Mouse (Mus musculus) liver, postnatal 0 days (tissue): ENCODE results near the gene Esr1. TPM values are rescaled to one million over a fixed set of nuclear protein-coding genes. Genes with fewer than 3 reads are reported as not detected.

ENCODE experiments used
- ATAC-seq: fragments of 200-750 bp; cut with Nextera tagmentation; 2 replicates; pipeline ENCODE4 v1.8.0; 2017; ENCODE audit warnings: mild to moderate bottlenecking, moderate library complexity
- DNase-seq: peaks from one replicate; pipeline ENCODE4 v3.0.0-alpha.2; 2016
- H3K27ac ChIP-seq: fragments of 300-500 bp; sonication (generic); 2 replicates; pipeline ENCODE4 v1.5.1; 2014; ENCODE audit warnings: antibody characterized with exemption, moderate library complexity, mild to moderate bottlenecking, low read depth
- H3K27me3 ChIP-seq: fragments of 300-500 bp; sonication (generic); 2 replicates; pipeline ENCODE4 v1.6.1; 2014; ENCODE audit warnings: low read length, control low read depth, mixed read lengths; ENCODE audit not compliant: insufficient read depth
- H3K36me3 ChIP-seq: fragments of 300-500 bp; sonication (generic); replicated peaks from 2 replicates; pipeline ENCODE4 v1.6.1; 2014; ENCODE audit warnings: mild to moderate bottlenecking, control low read depth, low read length, moderate library complexity, mixed read lengths; ENCODE audit not compliant: insufficient read depth
- H3K4me1 ChIP-seq: fragments of 300-500 bp; sonication (generic); 2 replicates; pipeline ENCODE4 v1.6.1; 2014; ENCODE audit warnings: antibody characterized with exemption, mild to moderate bottlenecking, control low read depth; ENCODE audit not compliant: insufficient read depth
- H3K4me2 ChIP-seq: fragments of 300-500 bp; sonication (generic); 2 replicates; pipeline ENCODE4 v1.6.1; 2014; ENCODE audit warnings: low read depth, mild to moderate bottlenecking, low read length, moderate library complexity, mixed read lengths
- H3K4me3 ChIP-seq: fragments of 300-500 bp; sonication (generic); 2 replicates; pipeline ENCODE4 v1.5.1; 2014; ENCODE audit warnings: low read depth, low read length
- H3K9ac ChIP-seq: fragments of 300-500 bp; sonication (generic); replicated peaks from 2 replicates; pipeline ENCODE4 v1.6.1; 2014; ENCODE audit warnings: mild to moderate bottlenecking, moderate library complexity
- H3K9me3 ChIP-seq: fragments of 300-500 bp; sonication (generic); 2 replicates; pipeline ENCODE4 v1.6.1; 2016; ENCODE audit warnings: mild to moderate bottlenecking, control low read depth, low read length, mixed read lengths
- CTCF ChIP-seq: sonication (generic); IDR thresholded peaks from 2 replicates; pipeline ENCODE4 v1.5.1; 2016; ENCODE audit warnings: antibody characterized with exemption, low read depth
- EP300 ChIP-seq: IDR thresholded peaks from 2 replicates; pipeline ENCODE4 v1.6.1; 2016; ENCODE audit warnings: antibody characterized with exemption, low read depth, mild to moderate bottlenecking
- WGBS: fragments of 180-500 bp; shearing (Covaris S2); extraction: QIAGEN DNeasy Blood & Tissue Kit; methylation state at CpG from one replicate; pipeline ENCODE4 v1.1.7; 2014; ENCODE audit not compliant: insufficient replicate concordance; 5-methylcytosine and 5-hydroxymethylcytosine counted together
- polyA plus RNA-seq: library from polyadenylated mRNA; unstranded; fragments of >200 nt; fragmentation: Nextera tagmentation; extraction: Ambion mirVana; gene quantifications from 2 replicates; pipeline ENCODE4 v1.2.1, GENCODE M21; 2015

Gene Esr1
- polyA plus RNA-seq, 1 experiment from 2014 or later: 1.0 TPM

- no peaks in the 10 kb centered on the region for H3K9me3 ChIP-seq
- H3K4me3 ChIP-seq: no peak overlapping the region
- DNase-seq: no peak
- TF ChIP-seq EP300 (no peak), CTCF (no peak)
- no peak overlapping the region for H3K9ac ChIP-seq
- H3K27me3 ChIP-seq: no peaks in the 10 kb centered on the region
- H3K4me1 ChIP-seq: no peaks in the 10 kb centered on the region
- H3K4me2 ChIP-seq: no peak overlapping the region
- ATAC-seq: no peak
- WGBS: 70% methylated on average over 1 of the region's 1 CpGs
- H3K36me3 ChIP-seq: no peaks in the 10 kb centered on the region
- H3K27ac ChIP-seq: no peak overlapping the region
These were observed 405.8 kb downstream of the Esr1 start for GRCm38 (mm10) chr10:5017148-5017547.

GRCm38 (mm10) chr10:5025906-5026305 lies 414.5 kb downstream of the Esr1 start:
- 87% methylated on average over 4 of the region's 4 CpGs for WGBS
- no peak for TF ChIP-seq CTCF
- no peak for ATAC-seq
- Histone ChIP-seq H3K9me3 (no peaks in the 10 kb centered on the region), H3K27ac (no peak overlapping the region), H3K4me3 (no peak overlapping the region), H3K27me3 (no peaks in the 10 kb centered on the region), H3K9ac (no peak overlapping the region), H3K4me1 (no peaks in the 10 kb centered on the region), H3K36me3 (peaks cover 16% of the 10 kb centered on the region), H3K4me2 (no peak overlapping the region)
- no peak for DNase-seq

GRCm38 (mm10) chr10:5027208-5027607 lies 415.8 kb downstream of the Esr1 start:
- ATAC-seq (no peak), DNase-seq (no peak)

GRCm38 (mm10) chr10:5028301-5028700 lies 416.9 kb downstream of the Esr1 start:
- Histone ChIP-seq H3K4me2 (no peak overlapping the region), H3K27ac (no peak overlapping the region), H3K4me3 (no peak overlapping the region), H3K9ac (no peak overlapping the region), H3K4me1 (no peaks in the 10 kb centered on the region), H3K27me3 (no peaks in the 10 kb centered on the region), H3K9me3 (no peaks in the 10 kb centered on the region), H3K36me3 (peaks cover 24% of the 10 kb centered on the region)
- ATAC-seq: no peak
- no peak for DNase-seq
- 86% methylated on average over 9 of the region's 9 CpGs for WGBS
- no peak for TF ChIP-seq EP300
- no peak for TF ChIP-seq CTCF

More at GRCm38 (mm10) chr10:5027208-5027607, 415.8 kb downstream of the Esr1 start:
- Histone ChIP-seq H3K9me3 (no peaks in the 10 kb centered on the region), H3K9ac (no peak overlapping the region), H3K4me3 (no peak overlapping the region), H3K27ac (no peak overlapping the region), H3K4me2 (no peak overlapping the region), H3K36me3 (peaks cover 16% of the 10 kb centered on the region), H3K27me3 (no peaks in the 10 kb centered on the region), H3K4me1 (no peaks in the 10 kb centered on the region)
- WGBS: 74% methylated on average over 1 of the region's 1 CpGs
- no peak for TF ChIP-seq EP300
- TF ChIP-seq CTCF: no peak

GRCm38 (mm10) chr10:5029161-5029560 lies 417.8 kb downstream of the Esr1 start:
- Histone ChIP-seq H3K9me3 (no peaks in the 10 kb centered on the region), H3K9ac (no peak overlapping the region), H3K27ac (no peak overlapping the region), H3K27me3 (no peaks in the 10 kb centered on the region), H3K36me3 (peaks cover 28% of the 10 kb centered on the region), H3K4me3 (no peak overlapping the region), H3K4me2 (no peak overlapping the region), H3K4me1 (no peaks in the 10 kb centered on the region)
- ATAC-seq (no peak), DNase-seq (no peak)
- TF ChIP-seq CTCF (no peak), EP300 (no peak)
- 78% methylated on average over 2 of the region's 2 CpGs for WGBS

GRCm38 (mm10) chr10:5029883-5030282 lies 418.5 kb downstream of the Esr1 start:
- Histone ChIP-seq H3K36me3 (peaks cover 28% of the 10 kb centered on the region), H3K27me3 (no peaks in the 10 kb centered on the region), H3K9me3 (no peaks in the 10 kb centered on the region), H3K4me1 (no peaks in the 10 kb centered on the region), H3K27ac (no peak overlapping the region), H3K4me3 (no peak overlapping the region), H3K9ac (no peak overlapping the region), H3K4me2 (no peak overlapping the region)
- no peak for ATAC-seq
- no peak for DNase-seq
- no peak for TF ChIP-seq EP300
- no peak for TF ChIP-seq CTCF
- WGBS: 74% methylated on average over 1 of the region's 1 CpGs
